Mouse (Mus musculus) WW6 (cell line): Measurements from ENCODE around the gene Commd4.
"Not testable (repeated sequence)": the region's sequence is repeated elsewhere in the genome, so short reads cannot be mapped to it uniquely, and the experiment has no call there.

Experiments used
- DNase-seq: peaks from one replicate; pipeline ENCODE4 v3.0.0-alpha.2; 2013; ENCODE audit warnings: low read depth, low spot score

Gene Commd4

GRCm38 (mm10) chr9:57158013-57158470, at the start of gene Commd4:
Commd4 (minus strand) TSS chr9:57158331.
- DNase-seq = peak; percentile 81

- no peak for DNase-seq
These were observed 48.8 kb upstream of the Commd4 start for GRCm38 (mm10) chr9:57206896-57207295.

GRCm38 (mm10) chr9:57203571-57203970, 45.4 kb upstream of the Commd4 start:
- DNase-seq = not testable (repeated sequence)

GRCm38 (mm10) chr9:57202981-57203380, 44.9 kb upstream of the Commd4 start:
- no peak for DNase-seq

- no peak for DNase-seq
These were observed 39.3 kb upstream of the Commd4 start for GRCm38 (mm10) chr9:57197414-57197813.

- no peak for DNase-seq
These were observed 38.6 kb upstream of the Commd4 start for GRCm38 (mm10) chr9:57196708-57197107.

- DNase-seq = no peak
These were observed 10.3 kb upstream of the Commd4 start for GRCm38 (mm10) chr9:57168411-57168810.

GRCm38 (mm10) chr9:57166173-57166572, 8.0 kb upstream of the Commd4 start:
- DNase-seq = no peak

- peak; percentile 59 for DNase-seq
These were observed 5.0 kb upstream of the Commd4 start for GRCm38 (mm10) chr9:57163137-57163536.

- DNase-seq = peak; percentile 38
These were observed 4.4 kb upstream of the Commd4 start for GRCm38 (mm10) chr9:57162496-57162895.

- DNase-seq = no peak
These were observed 375 bp upstream of the Commd4 start for GRCm38 (mm10) chr9:57158506-57158905.

GRCm38 (mm10) chr9:57157499-57157898, 632 bp downstream of the Commd4 start:
- DNase-seq = no peak

GRCm38 (mm10) chr9:57156823-57157222, 1.3 kb downstream of the Commd4 start:
- DNase-seq = no peak

- no peak for DNase-seq
These were observed 1.7 kb downstream of the Commd4 start for GRCm38 (mm10) chr9:57156383-57156782.

- no peak for DNase-seq
These were observed 5.8 kb downstream of the Commd4 start for GRCm38 (mm10) chr9:57152331-57152730.

- no peak for DNase-seq
These were observed 7.9 kb downstream of the Commd4 start for GRCm38 (mm10) chr9:57150192-57150591.

- no peak for DNase-seq
These were observed 9.1 kb downstream of the Commd4 start for GRCm38 (mm10) chr9:57149021-57149420.

GRCm38 (mm10) chr9:57148144-57148878, 9.8 kb downstream of the Commd4 start, which contains the start of gene Neil1:
Neil1 (minus strand) TSS chr9:57148305.
- peak; percentile 60 for DNase-seq

- no peak for DNase-seq
These were observed 10.7 kb downstream of the Commd4 start for GRCm38 (mm10) chr9:57147205-57148143.

- DNase-seq = no peak
These were observed 11.6 kb downstream of the Commd4 start for GRCm38 (mm10) chr9:57146451-57147066.

- no peak for DNase-seq
These were observed 13.3 kb downstream of the Commd4 start for GRCm38 (mm10) chr9:57144830-57145229.

GRCm38 (mm10) chr9:57143212-57143611, 14.9 kb downstream of the Commd4 start:
- DNase-seq = no peak
